Mouse (Mus musculus): ENCODE measurements around the gene Gm49387.
A peak's percentile ranks its signal among the peaks of the same experiment; 100 is the strongest.

Gm49387 gene

GRCm38 (mm10) chr14:31576846-31577697 lies 63.6 kb downstream of the Gm49387 start:
- no peak for DNase-seq (ENCODE audit: low spot score in 2 of 2)

GRCm38 (mm10) chr14:31575866-31576265 lies 64.8 kb downstream of the Gm49387 start:
- no peak for DNase-seq (ENCODE audit: low spot score in 2 of 2)

- DNase-seq (ENCODE audit: low spot score in 2 of 2) = no peak
Measured at GRCm38 (mm10) chr14:31574903-31575665, 65.6 kb downstream of the Gm49387 start.

GRCm38 (mm10) chr14:31572561-31573175 lies 68.0 kb downstream of the Gm49387 start:
- DNase-seq (ENCODE audit: low spot score in 2 of 2) = no peak

GRCm38 (mm10) chr14:31571419-31571818 lies 69.3 kb downstream of the Gm49387 start:
- no peak for DNase-seq (ENCODE audit: low spot score in 2 of 2)

- DNase-seq (ENCODE audit: low spot score in 2 of 2) = no peak
Measured at GRCm38 (mm10) chr14:31570131-31570951, 70.3 kb downstream of the Gm49387 start.

GRCm38 (mm10) chr14:31569151-31569631 lies 71.5 kb downstream of the Gm49387 start:
- DNase-seq (ENCODE audit: low spot score in 2 of 2) = no peak

- no peak for DNase-seq (ENCODE audit: low spot score in 2 of 2)
Measured at GRCm38 (mm10) chr14:31565478-31566212, 75.0 kb downstream of the Gm49387 start.

GRCm38 (mm10) chr14:31564452-31565179 lies 76.1 kb downstream of the Gm49387 start:
- peak; percentile 15 to 35 for DNase-seq (ENCODE audit: low spot score in 2 of 2)

GRCm38 (mm10) chr14:31560886-31561285 lies 79.8 kb downstream of the Gm49387 start:
- DNase-seq (ENCODE audit: low spot score in 2 of 2) = no peak

- DNase-seq (ENCODE audit: low spot score in 2 of 2) = no peak
Measured at GRCm38 (mm10) chr14:31559216-31559615, 81.5 kb downstream of the Gm49387 start.

- no peak for DNase-seq (ENCODE audit: low spot score in 2 of 2)
Measured at GRCm38 (mm10) chr14:31557784-31558183, 82.9 kb downstream of the Gm49387 start.

GRCm38 (mm10) chr14:31557273-31557672 lies 83.4 kb downstream of the Gm49387 start:
- no peak for DNase-seq (ENCODE audit: low spot score in 2 of 2)

GRCm38 (mm10) chr14:31556526-31557260 lies 84.0 kb downstream of the Gm49387 start:
- DNase-seq (ENCODE audit: low spot score in 2 of 2) = no peak

- DNase-seq (ENCODE audit: low spot score in 2 of 2) = no peak
Measured at GRCm38 (mm10) chr14:31555963-31556434, 84.7 kb downstream of the Gm49387 start.

GRCm38 (mm10) chr14:31555021-31555420 lies 85.7 kb downstream of the Gm49387 start:
- DNase-seq (ENCODE audit: low spot score in 2 of 2) = no peak

GRCm38 (mm10) chr14:31543885-31544442 lies 96.7 kb downstream of the Gm49387 start:
- DNase-seq (ENCODE audit: low spot score in 2 of 2) = no peak

- no peak for DNase-seq (ENCODE audit: low spot score in 2 of 2)
Measured at GRCm38 (mm10) chr14:31537298-31537697, 103.4 kb downstream of the Gm49387 start.

- no peak for DNase-seq (ENCODE audit: low spot score in 2 of 2)
Measured at GRCm38 (mm10) chr14:31532656-31533055, 108.0 kb downstream of the Gm49387 start.

Measured in urinary bladder, postnatal 36 days (tissue).